Mouse (Mus musculus): ENCODE data around the gene Coq7.

The Coq7 gene

GRCm38 (mm10) chr7:118462818-118463762 lies 70.1 kb downstream of the Coq7 start:
- DNase-seq (ENCODE audit: extremely low read depth, low read depth, low spot score): no peak

- no peak for DNase-seq (ENCODE audit: extremely low read depth, low read depth, low spot score)
Observed at GRCm38 (mm10) chr7:118461400-118462136, 71.6 kb downstream of the Coq7 start.
